Mouse (Mus musculus): ENCODE measurements around the gene Fam78a.
A peak's percentile ranks its signal among the peaks of the same experiment; 100 is the strongest.

Fam78a gene

GRCm38 (mm10) chr2:32095351-32096121 lies 10.9 kb upstream of the Fam78a start, which contains the start of gene Plpp7:
Plpp7 (plus strand) TSS chr2:32095528.
- DNase-seq = peak; percentile 91

- DNase-seq = no peak
Measured at GRCm38 (mm10) chr2:32094001-32094707, 9.5 kb upstream of the Fam78a start.

- DNase-seq = no peak
Measured at GRCm38 (mm10) chr2:32091956-32092355, 7.3 kb upstream of the Fam78a start.

- no peak for DNase-seq
Measured at GRCm38 (mm10) chr2:32090145-32090544, 5.5 kb upstream of the Fam78a start.

- no peak for DNase-seq
Measured at GRCm38 (mm10) chr2:32089606-32090005, 4.9 kb upstream of the Fam78a start.

GRCm38 (mm10) chr2:32088372-32088981 lies 3.8 kb upstream of the Fam78a start:
- DNase-seq = no peak

- no peak for DNase-seq
Measured at GRCm38 (mm10) chr2:32087606-32088005, 2.9 kb upstream of the Fam78a start.

- no peak for DNase-seq
Measured at GRCm38 (mm10) chr2:32085231-32085630, 574 bp upstream of the Fam78a start.

- no peak for DNase-seq
Measured at GRCm38 (mm10) chr2:32084872-32085199, 179 bp upstream of the Fam78a start.

- DNase-seq = no peak
Measured at GRCm38 (mm10) chr2:32083159-32084011, 1.3 kb downstream of the Fam78a start.

GRCm38 (mm10) chr2:32082229-32082628 lies 2.4 kb downstream of the Fam78a start:
- DNase-seq = no peak

- no peak for DNase-seq
Measured at GRCm38 (mm10) chr2:32081296-32081929, 3.2 kb downstream of the Fam78a start.

- no peak for DNase-seq
Measured at GRCm38 (mm10) chr2:32080681-32081080, 4.0 kb downstream of the Fam78a start.

- no peak for DNase-seq
Measured at GRCm38 (mm10) chr2:32079191-32079725, 5.4 kb downstream of the Fam78a start.

GRCm38 (mm10) chr2:32078522-32078921 lies 6.1 kb downstream of the Fam78a start:
- DNase-seq = no peak

GRCm38 (mm10) chr2:32077744-32078143 lies 6.9 kb downstream of the Fam78a start:
- no peak for DNase-seq

- no peak for DNase-seq
Measured at GRCm38 (mm10) chr2:32075368-32075767, 9.3 kb downstream of the Fam78a start.

GRCm38 (mm10) chr2:32074404-32074803 lies 10.3 kb downstream of the Fam78a start:
- peak; percentile 38 for DNase-seq

- no peak for DNase-seq
Measured at GRCm38 (mm10) chr2:32070747-32071146, 13.9 kb downstream of the Fam78a start.

GRCm38 (mm10) chr2:32068811-32069607 lies 15.6 kb downstream of the Fam78a start:
- DNase-seq = no peak

GRCm38 (mm10) chr2:32066005-32066404 lies 18.7 kb downstream of the Fam78a start:
- no peak for DNase-seq

Measured in layer of hippocampus, adult 9-11 months (tissue).